Mouse (Mus musculus): Measurements from ENCODE around the gene Ipmk. TPM values are rescaled to one million over a fixed set of nuclear protein-coding genes. Genes with fewer than 3 reads are reported as not detected.
"Not testable (repeated sequence)": the region's sequence is repeated elsewhere in the genome, so short reads cannot be mapped to it uniquely, and the experiment has no call there.

Ipmk gene
- total RNA-seq, 1 experiment: 41.9 TPM

DNA sequence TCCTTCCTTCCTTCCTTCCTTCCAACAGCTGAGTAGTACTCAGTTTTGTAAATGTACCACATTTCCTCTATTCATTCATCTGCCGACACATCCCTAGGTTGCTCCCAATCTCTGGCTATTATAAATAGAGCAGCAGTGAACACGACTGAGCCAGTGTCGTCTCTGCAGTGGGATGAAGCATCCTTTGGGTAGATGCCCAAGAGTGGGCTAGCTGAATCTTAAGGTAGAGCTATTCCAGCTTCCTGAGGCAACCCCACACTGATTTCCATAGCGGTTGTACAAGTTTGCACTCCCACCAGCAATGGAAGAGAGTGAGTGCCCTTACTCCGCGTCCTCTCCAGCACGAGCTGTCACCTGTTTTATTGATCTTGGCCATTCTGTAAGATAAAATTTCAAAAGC, 32.8 kb downstream of the Ipmk start:
- TF ChIP-seq HCFC1 (IDR thresholded peaks at IDR 0.05; ENCODE audit: borderline replicate concordance, insufficient read depth, low read length): no peak
- no peak for TF ChIP-seq ZC3H11A (IDR thresholded peaks at IDR 0.05; ENCODE audit: borderline replicate concordance, low read depth, low read length)
- no peak for TF ChIP-seq ZNF384 (IDR thresholded peaks at IDR 0.05; ENCODE audit: low read depth, low read length)
- no peak for TF ChIP-seq MAFK (IDR thresholded peaks at IDR 0.05; ENCODE audit: insufficient read depth, low read depth, low read length)
- TF ChIP-seq CHD2 (IDR thresholded peaks at IDR 0.05; ENCODE audit: low read depth, low read length): no peak
- H3K4me3 ChIP-seq (ENCODE audit: insufficient read depth in 1 of 2, low read depth in 1 of 2, low read length in 2 of 2, poor library complexity in 1 of 2, severe bottlenecking in 1 of 2): no peak overlapping the region
- DNase-seq (ENCODE audit: low read depth, low spot score): no peak
- peaks cover 35% of the 10 kb centered on the region for H3K36me3 ChIP-seq (ENCODE audit: control insufficient read depth, insufficient read depth, low read length, poor library complexity, severe bottlenecking)
- no peaks in the 10 kb centered on the region; a peak in 1 of 4 replicates for H3K4me1 ChIP-seq (ENCODE audit: control insufficient read depth in 2 of 2, insufficient read depth in 2 of 2, low read length in 2 of 2, poor library complexity in 1 of 2)
- no peak overlapping the region for H3K9ac ChIP-seq (ENCODE audit: insufficient read depth, low read depth, low read length, poor library complexity, severe bottlenecking)
- H3K9me3 ChIP-seq (ENCODE audit: control insufficient read depth, insufficient read depth, low read depth, low read length): no peaks in the 10 kb centered on the region
- no peak overlapping the region for H3K27ac ChIP-seq (ENCODE audit: insufficient read depth, low read depth, low read length, poor library complexity, severe bottlenecking)
- in situ Hi-C loops (cut with MboI; ENCODE audit: low sequenced_read_pairs in 2 of 2, unreplicated experiment in 2 of 2): no loop called here

DNA sequence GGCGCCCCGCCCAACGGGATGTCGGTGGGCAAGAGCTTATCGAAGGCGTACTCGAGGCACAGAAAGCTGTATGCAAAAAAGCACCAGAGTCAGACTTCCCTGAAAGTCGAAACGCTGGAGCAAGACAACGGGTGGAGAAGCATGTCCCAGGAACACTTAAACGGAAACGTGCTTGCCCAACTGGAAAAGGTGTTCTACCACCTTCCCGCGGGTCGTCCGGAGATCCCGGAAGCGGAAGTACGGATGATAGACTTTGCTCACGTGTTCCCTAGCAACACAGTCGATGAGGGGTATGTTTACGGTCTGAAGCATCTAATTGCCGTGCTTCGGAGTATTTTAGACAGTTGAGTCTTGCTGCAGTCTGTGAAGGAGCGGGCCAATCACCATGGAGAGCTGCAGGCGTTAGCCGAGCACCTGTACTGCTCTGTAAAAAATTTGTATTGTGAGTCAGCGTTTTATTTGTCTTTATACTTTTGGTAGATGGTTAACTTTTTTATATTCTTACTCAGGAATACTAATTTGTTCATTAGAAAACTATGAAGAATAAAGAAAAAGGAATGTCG, 34.0 kb downstream of the Ipmk start:
- H3K27ac ChIP-seq (ENCODE audit: insufficient read depth, low read depth, low read length, poor library complexity, severe bottlenecking): 0 out of 2 replicates have a peak overlapping the region, but pooled peaks have one; percentile 29
- H3K4me3 ChIP-seq (ENCODE audit: insufficient read depth in 1 of 2, low read depth in 1 of 2, low read length in 2 of 2, poor library complexity in 1 of 2, severe bottlenecking in 1 of 2): peak overlapping the region; percentile 12 to 21; a peak in 3 of 4 replicates
- no peak for DNase-seq (ENCODE audit: low read depth, low spot score)
- TF ChIP-seq CHD2 (IDR thresholded peaks at IDR 0.05; ENCODE audit: low read depth, low read length): no peak
- no peak for TF ChIP-seq ZC3H11A (IDR thresholded peaks at IDR 0.05; ENCODE audit: borderline replicate concordance, low read depth, low read length)
- TF ChIP-seq HCFC1 (IDR thresholded peaks at IDR 0.05; ENCODE audit: borderline replicate concordance, insufficient read depth, low read length): no peak
- no peak for TF ChIP-seq MAFK (IDR thresholded peaks at IDR 0.05; ENCODE audit: insufficient read depth, low read depth, low read length)
- peaks cover 30% of the 10 kb centered on the region for H3K36me3 ChIP-seq (ENCODE audit: control insufficient read depth, insufficient read depth, low read length, poor library complexity, severe bottlenecking)
- no peaks in the 10 kb centered on the region; a peak in 1 of 4 replicates for H3K4me1 ChIP-seq (ENCODE audit: control insufficient read depth in 2 of 2, insufficient read depth in 2 of 2, low read length in 2 of 2, poor library complexity in 1 of 2)
- no peaks in the 10 kb centered on the region for H3K9me3 ChIP-seq (ENCODE audit: control insufficient read depth, insufficient read depth, low read depth, low read length)
- no peak overlapping the region for H3K9ac ChIP-seq (ENCODE audit: insufficient read depth, low read depth, low read length, poor library complexity, severe bottlenecking)
- in situ Hi-C loops (cut with MboI; ENCODE audit: low sequenced_read_pairs in 2 of 2, unreplicated experiment in 2 of 2): no loop called here

DNA sequence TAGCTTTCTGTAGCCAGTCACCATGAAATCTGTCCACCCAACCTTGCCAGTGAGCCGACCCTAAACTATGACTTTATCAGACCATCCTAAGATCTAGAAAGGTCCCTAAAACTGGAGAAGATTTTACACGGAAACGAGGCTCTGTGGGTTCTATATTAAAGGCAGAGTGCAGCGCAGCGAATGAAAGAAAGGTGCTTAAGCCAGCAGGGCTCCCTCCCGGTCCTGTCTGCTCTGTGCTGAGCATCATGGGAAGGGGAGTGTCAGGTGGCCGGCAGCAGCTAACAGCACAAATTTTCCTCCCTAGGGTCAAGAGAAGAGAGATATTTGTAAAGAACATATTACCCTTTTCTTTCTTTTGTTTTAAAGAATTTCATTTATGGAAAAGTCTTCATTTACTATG, 34.5 kb downstream of the Ipmk start:
- Histone ChIP-seq H3K4me3 (ENCODE audit: insufficient read depth in 1 of 2, low read depth in 1 of 2, low read length in 2 of 2, poor library complexity in 1 of 2, severe bottlenecking in 1 of 2) (peak overlapping the region in 1 of 2 experiments; percentile 21; a peak in 2 of 4 replicates), H3K27ac (ENCODE audit: insufficient read depth, low read depth, low read length, poor library complexity, severe bottlenecking) (no peak overlapping the region), H3K9me3 (ENCODE audit: control insufficient read depth, insufficient read depth, low read depth, low read length) (no peaks in the 10 kb centered on the region), H3K9ac (ENCODE audit: insufficient read depth, low read depth, low read length, poor library complexity, severe bottlenecking) (no peak overlapping the region; the same call in 1 of the 2 replicates), H3K4me1 (ENCODE audit: control insufficient read depth in 2 of 2, insufficient read depth in 2 of 2, low read length in 2 of 2, poor library complexity in 1 of 2) (no peaks in the 10 kb centered on the region; a peak in 1 of 4 replicates), H3K36me3 (ENCODE audit: control insufficient read depth, insufficient read depth, low read length, poor library complexity, severe bottlenecking) (peaks cover 25% of the 10 kb centered on the region)
- TF ChIP-seq ZNF384 (IDR thresholded peaks at IDR 0.05; ENCODE audit: low read depth, low read length) (no peak), ZC3H11A (IDR thresholded peaks at IDR 0.05; ENCODE audit: borderline replicate concordance, low read depth, low read length) (no peak), MAFK (IDR thresholded peaks at IDR 0.05; ENCODE audit: insufficient read depth, low read depth, low read length) (no peak), HCFC1 (IDR thresholded peaks at IDR 0.05; ENCODE audit: borderline replicate concordance, insufficient read depth, low read length) (no peak), CHD2 (IDR thresholded peaks at IDR 0.05; ENCODE audit: low read depth, low read length) (no peak)
- in situ Hi-C loops (cut with MboI; ENCODE audit: low sequenced_read_pairs in 2 of 2, unreplicated experiment in 2 of 2): no loop called here
- no peak for DNase-seq (ENCODE audit: low read depth, low spot score)

DNA sequence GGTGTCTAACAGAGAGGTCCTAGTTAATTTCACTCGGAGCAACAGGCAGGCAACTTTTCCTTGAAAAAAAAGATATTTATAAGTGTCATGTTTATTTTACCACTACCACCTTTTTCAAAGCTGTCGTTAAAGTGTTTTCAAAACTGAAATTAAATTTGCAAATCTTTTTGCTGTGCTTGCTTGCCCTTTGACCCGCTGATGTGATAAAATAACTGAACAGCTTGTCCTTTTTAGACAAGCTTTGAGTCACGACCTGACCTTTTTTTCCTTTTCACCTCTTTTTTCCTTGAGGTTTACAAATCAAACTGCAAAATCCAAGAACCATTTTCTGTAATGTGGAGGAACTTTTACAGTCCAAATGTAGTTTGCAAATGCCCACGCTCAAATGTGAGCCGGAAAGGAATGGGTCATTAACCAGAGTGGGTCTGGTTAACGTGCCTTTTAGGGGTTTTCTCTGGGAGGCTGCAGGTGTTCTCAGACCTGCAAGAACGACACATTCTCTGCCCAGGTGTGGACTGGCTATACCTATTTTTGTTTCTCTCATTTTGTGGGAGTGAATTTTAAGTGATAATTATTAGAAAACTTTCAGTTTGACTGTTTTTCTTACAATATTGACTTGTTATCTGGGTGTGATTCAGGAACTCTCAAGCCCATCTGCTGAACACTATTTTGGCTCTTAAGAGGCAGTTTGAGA, 35.4 kb downstream of the Ipmk start:
- H3K9ac ChIP-seq (ENCODE audit: insufficient read depth, low read depth, low read length, poor library complexity, severe bottlenecking): no peak overlapping the region
- no peak overlapping the region for H3K27ac ChIP-seq (ENCODE audit: insufficient read depth, low read depth, low read length, poor library complexity, severe bottlenecking)
- H3K4me3 ChIP-seq (ENCODE audit: insufficient read depth in 1 of 2, low read depth in 1 of 2, low read length in 2 of 2, poor library complexity in 1 of 2, severe bottlenecking in 1 of 2): no peak overlapping the region
- no peaks in the 10 kb centered on the region; a peak in 1 of 4 replicates for H3K4me1 ChIP-seq (ENCODE audit: control insufficient read depth in 2 of 2, insufficient read depth in 2 of 2, low read length in 2 of 2, poor library complexity in 1 of 2)
- in situ Hi-C loops (cut with MboI; ENCODE audit: low sequenced_read_pairs in 2 of 2, unreplicated experiment in 2 of 2): no loop called here
- H3K9me3 ChIP-seq (ENCODE audit: control insufficient read depth, insufficient read depth, low read depth, low read length): no peaks in the 10 kb centered on the region
- DNase-seq (ENCODE audit: low read depth, low spot score): no peak
- no peak for TF ChIP-seq ZC3H11A (IDR thresholded peaks at IDR 0.05; ENCODE audit: borderline replicate concordance, low read depth, low read length)
- TF ChIP-seq CHD2 (IDR thresholded peaks at IDR 0.05; ENCODE audit: low read depth, low read length): no peak
- H3K36me3 ChIP-seq (ENCODE audit: control insufficient read depth, insufficient read depth, low read length, poor library complexity, severe bottlenecking): peaks cover 24% of the 10 kb centered on the region

DNA sequence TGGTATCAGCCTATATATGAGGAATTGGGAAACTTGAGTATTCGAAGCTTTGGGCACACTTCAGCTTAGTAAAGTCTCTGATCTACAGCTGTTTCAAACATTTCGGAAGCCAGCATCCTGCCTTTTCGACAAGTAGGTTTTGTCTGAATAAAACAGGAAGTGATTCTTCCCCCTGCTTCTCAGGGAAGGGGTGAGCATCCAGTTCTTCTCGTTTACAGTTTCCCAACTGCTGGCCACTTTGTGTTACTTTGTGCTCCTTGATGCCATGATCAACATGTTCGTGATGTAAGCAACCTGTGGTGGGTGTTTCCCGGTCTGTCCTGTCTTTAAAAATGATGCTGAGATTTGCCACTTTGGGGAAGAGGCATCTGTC, 36.0 kb downstream of the Ipmk start:
- DNase-seq (ENCODE audit: low read depth, low spot score); H3K4me3 ChIP-seq (ENCODE audit: insufficient read depth in 1 of 2, low read depth in 1 of 2, low read length in 2 of 2, poor library complexity in 1 of 2, severe bottlenecking in 1 of 2); H3K4me1 ChIP-seq (ENCODE audit: control insufficient read depth in 2 of 2, insufficient read depth in 2 of 2, low read length in 2 of 2, poor library complexity in 1 of 2); H3K9ac ChIP-seq (ENCODE audit: insufficient read depth, low read depth, low read length, poor library complexity, severe bottlenecking); H3K9me3 ChIP-seq (ENCODE audit: control insufficient read depth, insufficient read depth, low read depth, low read length); H3K27ac ChIP-seq (ENCODE audit: insufficient read depth, low read depth, low read length, poor library complexity, severe bottlenecking); in situ Hi-C loops (cut with MboI; ENCODE audit: low sequenced_read_pairs in 2 of 2, unreplicated experiment in 2 of 2): not testable (repeated sequence)
- H3K36me3 ChIP-seq (ENCODE audit: control insufficient read depth, insufficient read depth, low read length, poor library complexity, severe bottlenecking): peaks cover 24% of the 10 kb centered on the region

All from ES-E14 (cell line).